Mouse (Mus musculus) embryonic facial prominence, embryonic 15.5 days (tissue): ENCODE data around the gene Rps12-ps3. TPM values are rescaled to one million over a fixed set of nuclear protein-coding genes. Genes with fewer than 3 reads are reported as not detected.

Experiments
- ATAC-seq: fragments of 200-750 bp; cut with Nextera tagmentation; 2 replicates; pipeline ENCODE4 v1.8.0; 2017; ENCODE audit warnings: low read depth, moderate TSS enrichment; ENCODE audit not compliant: insufficient number of reproducible peaks, low FRiP score, low TSS enrichment
- H3K27ac ChIP-seq: fragments of 300-500 bp; sonication (generic); replicated peaks from 2 replicates; pipeline ENCODE4 v1.5.1; 2015; ENCODE audit warnings: mild to moderate bottlenecking, inconsistent platforms
- H3K27me3 ChIP-seq: fragments of 300-500 bp; sonication (generic); 2 replicates; pipeline ENCODE4 v1.6.1; 2015; ENCODE audit warnings: inconsistent platforms
- H3K36me3 ChIP-seq: fragments of 300-500 bp; sonication (generic); 2 replicates; pipeline ENCODE4 v1.6.1; 2015; ENCODE audit warnings: mild to moderate bottlenecking, inconsistent platforms
- H3K4me1 ChIP-seq: fragments of 300-500 bp; sonication (generic); 2 replicates; pipeline ENCODE4 v1.6.1; 2015; ENCODE audit warnings: inconsistent platforms
- H3K4me2 ChIP-seq: fragments of 300-500 bp; sonication (generic); replicated peaks from 2 replicates; pipeline ENCODE4 v1.6.1; 2015; ENCODE audit warnings: mild to moderate bottlenecking, inconsistent platforms
- H3K4me3 ChIP-seq: fragments of 300-500 bp; sonication (generic); replicated peaks from 2 replicates; pipeline ENCODE4 v1.5.1; 2015; ENCODE audit warnings: mild to moderate bottlenecking, inconsistent platforms
- H3K9ac ChIP-seq: fragments of 300-500 bp; sonication (generic); 2 replicates; pipeline ENCODE4 v1.6.1; 2015; ENCODE audit warnings: inconsistent platforms
- H3K9me3 ChIP-seq: fragments of 300-500 bp; sonication (generic); replicated peaks from 2 replicates; pipeline ENCODE4 v1.6.1; 2016; ENCODE audit warnings: inconsistent platforms
- WGBS: fragments of 180-500 bp; shearing (Covaris S2); methylation state at CpG from one replicate; pipeline ENCODE4 v1.1.7; 2015; 5-methylcytosine and 5-hydroxymethylcytosine counted together
- polyA plus RNA-seq: library from polyadenylated mRNA; unstranded; fragments of >200 nt; fragmentation: Nextera tagmentation; extraction: Ambion mirVana; gene quantifications from 2 replicates; pipeline ENCODE4 v1.2.1, GENCODE M21; 2015

Rps12-ps3 gene
- polyA plus RNA-seq, 1 experiment from 2014 or later: 13.0 TPM

GRCm38 (mm10) chr19:59352760-59353159 is 30.7 kb downstream of the Rps12-ps3 start:
- Histone ChIP-seq H3K27ac (no peak overlapping the region), H3K9ac (no peak overlapping the region), H3K4me3 (no peak overlapping the region), H3K36me3 (no peaks in the 10 kb centered on the region), H3K27me3 (no peaks in the 10 kb centered on the region), H3K4me2 (no peak overlapping the region), H3K4me1 (no peaks in the 10 kb centered on the region), H3K9me3 (no peaks in the 10 kb centered on the region)
- WGBS: 58% methylated on average over 3 of the region's 3 CpGs
- no peak for ATAC-seq

GRCm38 (mm10) chr19:59354906-59355305 is 32.8 kb downstream of the Rps12-ps3 start:
- WGBS: 63% methylated on average over 2 of the region's 2 CpGs
- ATAC-seq: no peak

GRCm38 (mm10) chr19:59356388-59356787 is 34.3 kb downstream of the Rps12-ps3 start:
- H3K9me3 ChIP-seq: no peaks in the 10 kb centered on the region
- 70% methylated on average over 3 of the region's 3 CpGs for WGBS
- no peak overlapping the region for H3K9ac ChIP-seq
- no peaks in the 10 kb centered on the region for H3K36me3 ChIP-seq
- H3K4me2 ChIP-seq: no peak overlapping the region
- H3K4me1 ChIP-seq: no peaks in the 10 kb centered on the region
- H3K4me3 ChIP-seq: no peak overlapping the region
- H3K27ac ChIP-seq: no peak overlapping the region
- H3K27me3 ChIP-seq: no peaks in the 10 kb centered on the region
- ATAC-seq: no peak

More at GRCm38 (mm10) chr19:59354906-59355305, 32.8 kb downstream of the Rps12-ps3 start:
- Histone ChIP-seq H3K36me3 (no peaks in the 10 kb centered on the region), H3K9ac (no peak overlapping the region), H3K4me1 (no peaks in the 10 kb centered on the region), H3K27ac (no peak overlapping the region), H3K27me3 (no peaks in the 10 kb centered on the region), H3K9me3 (no peaks in the 10 kb centered on the region), H3K4me3 (no peak overlapping the region), H3K4me2 (no peak overlapping the region)

GRCm38 (mm10) chr19:59356843-59357595 is 34.9 kb downstream of the Rps12-ps3 start:
- Histone ChIP-seq H3K9ac (no peak overlapping the region), H3K4me1 (no peaks in the 10 kb centered on the region), H3K9me3 (no peaks in the 10 kb centered on the region), H3K27me3 (no peaks in the 10 kb centered on the region), H3K4me2 (no peak overlapping the region), H3K27ac (no peak overlapping the region), H3K4me3 (no peak overlapping the region), H3K36me3 (no peaks in the 10 kb centered on the region)
- ATAC-seq: no peak
- 70% methylated on average over 14 of the region's 14 CpGs for WGBS

GRCm38 (mm10) chr19:59357878-59358277 is 35.8 kb downstream of the Rps12-ps3 start:
- no peak for ATAC-seq
- Histone ChIP-seq H3K4me2 (no peak overlapping the region), H3K9ac (no peak overlapping the region), H3K36me3 (no peaks in the 10 kb centered on the region), H3K9me3 (no peaks in the 10 kb centered on the region), H3K27ac (no peak overlapping the region), H3K4me1 (no peaks in the 10 kb centered on the region), H3K4me3 (no peak overlapping the region), H3K27me3 (no peaks in the 10 kb centered on the region)
- WGBS: 71% methylated on average over 4 of the region's 4 CpGs

GRCm38 (mm10) chr19:59359202-59359601 is 37.1 kb downstream of the Rps12-ps3 start:
- H3K9ac ChIP-seq: no peak overlapping the region
- 65% methylated on average over 4 of the region's 4 CpGs for WGBS
- no peak for ATAC-seq
- no peaks in the 10 kb centered on the region for H3K9me3 ChIP-seq
- no peaks in the 10 kb centered on the region for H3K36me3 ChIP-seq
- no peaks in the 10 kb centered on the region for H3K27me3 ChIP-seq
- no peaks in the 10 kb centered on the region for H3K4me1 ChIP-seq
- no peak overlapping the region for H3K4me2 ChIP-seq
- H3K27ac ChIP-seq: no peak overlapping the region
- no peak overlapping the region for H3K4me3 ChIP-seq

GRCm38 (mm10) chr19:59360486-59360896 is 38.4 kb downstream of the Rps12-ps3 start:
- Histone ChIP-seq H3K27me3 (no peaks in the 10 kb centered on the region), H3K4me1 (no peaks in the 10 kb centered on the region), H3K27ac (no peak overlapping the region), H3K9me3 (no peaks in the 10 kb centered on the region), H3K9ac (no peak overlapping the region), H3K4me3 (no peak overlapping the region), H3K4me2 (no peak overlapping the region), H3K36me3 (no peaks in the 10 kb centered on the region)
- ATAC-seq: no peak
- WGBS: 56% methylated on average over 2 of the region's 2 CpGs

GRCm38 (mm10) chr19:59362646-59363045 is 40.6 kb downstream of the Rps12-ps3 start:
- 59% methylated on average over 6 of the region's 6 CpGs for WGBS
- no peak overlapping the region for H3K27ac ChIP-seq
- no peak overlapping the region for H3K4me3 ChIP-seq
- no peak for ATAC-seq
- H3K36me3 ChIP-seq: no peaks in the 10 kb centered on the region
- no peak overlapping the region for H3K9ac ChIP-seq
- H3K27me3 ChIP-seq: no peaks in the 10 kb centered on the region
- H3K4me2 ChIP-seq: no peak overlapping the region
- no peaks in the 10 kb centered on the region for H3K4me1 ChIP-seq
- H3K9me3 ChIP-seq: no peaks in the 10 kb centered on the region

GRCm38 (mm10) chr19:59363666-59364065 is 41.6 kb downstream of the Rps12-ps3 start:
- Histone ChIP-seq H3K4me1 (no peaks in the 10 kb centered on the region), H3K9me3 (no peaks in the 10 kb centered on the region), H3K36me3 (no peaks in the 10 kb centered on the region), H3K9ac (no peak overlapping the region), H3K27me3 (no peaks in the 10 kb centered on the region), H3K27ac (no peak overlapping the region), H3K4me2 (no peak overlapping the region), H3K4me3 (no peak overlapping the region)
- 76% methylated on average over 3 of the region's 3 CpGs for WGBS
- no peak for ATAC-seq

GRCm38 (mm10) chr19:59366724-59367123 is 44.6 kb downstream of the Rps12-ps3 start:
- no peak for ATAC-seq
- Histone ChIP-seq H3K4me2 (no peak overlapping the region), H3K27me3 (no peaks in the 10 kb centered on the region), H3K4me3 (no peak overlapping the region), H3K9me3 (no peaks in the 10 kb centered on the region), H3K9ac (no peak overlapping the region), H3K4me1 (no peaks in the 10 kb centered on the region), H3K27ac (no peak overlapping the region), H3K36me3 (no peaks in the 10 kb centered on the region)
- 71% methylated on average over 3 of the region's 3 CpGs for WGBS

- no peak overlapping the region for H3K27ac ChIP-seq
- H3K4me3 ChIP-seq: no peak overlapping the region
- H3K4me1 ChIP-seq: no peaks in the 10 kb centered on the region
- H3K9ac ChIP-seq: no peak overlapping the region
- no peak overlapping the region for H3K4me2 ChIP-seq
- H3K9me3 ChIP-seq: no peaks in the 10 kb centered on the region
- H3K27me3 ChIP-seq: no peaks in the 10 kb centered on the region
- ATAC-seq: no peak
- no peaks in the 10 kb centered on the region for H3K36me3 ChIP-seq
- WGBS: 72% methylated on average over 4 of the region's 4 CpGs
Observed at GRCm38 (mm10) chr19:59367892-59368291, 45.8 kb downstream of the Rps12-ps3 start.

- WGBS: 81% methylated on average over 4 of the region's 4 CpGs
- no peaks in the 10 kb centered on the region for H3K27me3 ChIP-seq
- H3K36me3 ChIP-seq: no peaks in the 10 kb centered on the region
- H3K9ac ChIP-seq: no peak overlapping the region
- H3K4me1 ChIP-seq: no peaks in the 10 kb centered on the region
- no peaks in the 10 kb centered on the region for H3K9me3 ChIP-seq
- no peak overlapping the region for H3K4me3 ChIP-seq
- no peak overlapping the region for H3K27ac ChIP-seq
- H3K4me2 ChIP-seq: no peak overlapping the region
- no peak for ATAC-seq
Observed at GRCm38 (mm10) chr19:59371016-59371415, 48.9 kb downstream of the Rps12-ps3 start.
